Mouse (Mus musculus) ovary, postnatal 10 days (tissue): ENCODE data around the gene Lsm4.

Experiments
- DNase-seq: peaks from one replicate; pipeline ENCODE4 v3.0.0; 2022; ENCODE audit warnings: low spot score

Gene Lsm4

DNA sequence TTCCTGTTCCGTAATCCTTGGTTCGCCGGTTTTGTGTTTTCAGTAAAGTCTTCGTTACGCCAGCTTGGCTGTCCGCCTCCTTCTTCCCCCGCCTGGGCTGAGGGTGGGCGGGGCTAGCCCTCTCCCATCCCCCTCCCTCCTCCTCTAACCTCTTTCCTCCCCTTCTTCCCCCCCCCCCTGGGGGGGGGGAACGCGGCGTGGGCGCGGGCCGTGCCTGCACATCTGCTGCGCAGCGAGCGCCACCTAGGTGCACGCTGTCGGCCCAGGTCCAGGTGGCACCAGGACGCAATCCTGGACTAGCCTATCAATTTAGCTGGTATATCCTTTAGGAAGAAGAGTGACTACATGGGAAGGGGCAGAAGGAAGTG, 27.5 kb downstream of the Lsm4 start:
- peak; percentile 66 for DNase-seq

DNA sequence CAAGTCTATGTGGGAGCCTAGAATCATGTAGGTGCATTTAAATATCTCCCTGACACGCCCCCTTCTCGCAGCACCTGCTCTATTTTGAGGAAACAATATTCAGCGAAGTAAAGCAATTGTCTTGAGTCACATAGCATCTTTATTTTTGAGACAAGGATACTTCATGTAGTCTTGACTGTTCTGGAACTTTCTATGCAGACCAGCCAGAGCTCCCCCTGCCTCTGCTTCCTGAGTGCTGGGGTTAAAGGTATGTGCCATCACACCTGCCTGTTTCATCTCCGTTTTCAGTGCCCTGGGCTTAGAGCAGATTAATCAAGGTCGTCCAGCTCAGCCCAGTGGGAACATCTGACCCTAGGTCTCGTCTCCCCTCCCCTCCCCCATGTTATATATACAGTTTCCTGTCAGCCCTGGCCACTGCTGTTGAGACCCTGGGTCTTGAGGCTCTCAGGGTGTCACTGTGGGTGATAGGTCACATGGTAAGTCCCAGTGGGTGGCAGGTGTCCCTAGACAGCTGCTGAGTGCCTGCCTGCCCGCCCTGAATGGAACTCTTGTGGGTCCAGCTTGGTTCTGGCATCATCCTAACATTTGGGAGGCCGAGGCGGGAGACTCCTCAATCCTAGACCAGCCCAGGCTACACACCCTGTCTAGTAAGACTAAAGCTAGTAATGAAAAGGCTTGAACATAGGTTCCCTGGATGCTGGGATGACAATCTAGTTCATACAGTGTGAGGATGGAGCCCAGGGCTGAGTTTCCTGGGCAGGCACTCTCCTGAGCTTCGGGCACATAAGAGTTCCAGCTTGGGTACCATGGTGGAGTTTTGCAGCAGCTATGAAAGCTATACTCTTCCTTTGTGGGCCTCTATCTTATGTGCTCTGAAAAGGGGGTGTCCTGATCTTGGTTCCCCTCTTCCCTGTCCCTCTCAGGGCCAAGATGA, 28.3 kb downstream of the Lsm4 start:
- DNase-seq: no peak

DNA sequence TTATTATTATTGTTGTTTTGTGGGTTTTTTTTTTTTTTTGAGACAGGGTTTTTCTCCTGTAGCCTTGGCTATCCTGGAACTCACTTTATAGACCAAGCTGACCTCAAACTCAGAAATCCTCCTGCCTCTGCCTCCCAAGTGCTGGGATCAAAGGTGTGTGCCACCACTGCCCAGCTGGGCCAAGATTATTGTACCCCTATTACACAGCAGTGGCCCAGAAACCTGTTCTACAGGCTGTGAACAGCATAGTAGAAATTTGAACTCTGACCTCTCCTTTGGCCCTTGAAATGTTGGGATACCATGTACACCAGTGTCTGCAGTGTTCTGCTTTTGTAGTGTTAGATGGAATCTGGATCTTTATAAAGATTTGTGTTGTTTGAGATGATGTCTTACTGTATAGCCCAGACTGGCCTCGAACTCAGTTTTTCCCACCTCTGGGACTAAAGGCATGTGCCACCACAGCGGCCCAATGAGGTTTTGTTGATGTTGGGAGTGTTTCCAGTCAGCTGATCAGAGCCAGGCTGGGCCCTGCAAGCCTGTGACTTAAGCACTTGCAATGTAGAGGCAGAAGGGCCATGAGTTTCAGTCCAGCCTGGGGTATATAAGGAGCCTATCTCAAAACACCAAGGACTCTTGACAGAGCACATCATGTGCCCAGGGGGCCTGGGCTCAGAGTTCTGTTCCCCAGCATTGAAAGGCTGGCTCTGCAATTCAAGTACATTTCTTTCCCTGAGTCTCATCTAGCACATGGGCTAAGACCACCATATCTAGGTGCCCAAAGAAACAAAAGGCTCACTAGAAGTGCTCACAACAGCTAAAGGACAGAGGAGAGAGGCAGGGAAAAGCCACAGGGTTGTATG, 29.2 kb downstream of the Lsm4 start:
- DNase-seq: no peak

DNA sequence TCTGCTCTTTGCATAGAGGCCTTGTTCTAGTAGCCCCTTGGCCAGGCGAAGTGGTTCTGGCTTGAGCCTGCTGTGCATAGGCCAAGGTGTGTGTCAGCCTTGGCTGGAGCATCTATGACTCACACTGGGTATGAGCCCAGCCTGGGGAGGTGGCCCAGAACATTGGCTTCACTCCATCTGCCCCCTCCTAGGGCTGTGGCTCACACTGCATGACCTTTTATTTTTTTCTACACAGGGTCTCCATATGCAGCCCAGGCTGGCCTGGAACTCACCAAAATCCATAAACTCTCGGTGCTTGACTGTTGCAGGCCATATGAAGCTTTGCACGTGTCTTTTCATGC, 29.8 kb downstream of the Lsm4 start:
- no peak for DNase-seq

DNA sequence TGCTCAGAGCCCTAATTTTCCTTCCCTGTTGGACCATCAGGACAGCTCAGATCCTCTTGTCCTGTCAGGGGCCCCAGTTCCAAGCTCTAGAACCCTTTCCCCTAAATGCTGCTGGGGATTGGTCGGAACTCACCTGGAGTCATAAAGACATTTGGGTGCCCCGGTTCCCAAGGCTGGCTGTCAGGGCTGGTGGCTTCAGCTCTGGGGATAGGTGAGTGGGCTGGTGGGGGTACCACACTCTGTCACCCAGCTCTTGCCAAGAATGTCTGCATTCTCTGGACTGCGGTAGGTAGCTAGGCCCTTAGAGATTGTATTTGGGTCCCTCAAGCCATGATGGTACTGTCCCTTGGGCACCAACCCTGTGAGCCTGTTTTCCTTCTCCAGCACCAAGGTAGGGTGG, 30.2 kb downstream of the Lsm4 start, which contains the start of gene Iqcn:
Iqcn (plus strand) TSS at position 171 of the 400 bp plus-strand sequence.
- DNase-seq: no peak

DNA sequence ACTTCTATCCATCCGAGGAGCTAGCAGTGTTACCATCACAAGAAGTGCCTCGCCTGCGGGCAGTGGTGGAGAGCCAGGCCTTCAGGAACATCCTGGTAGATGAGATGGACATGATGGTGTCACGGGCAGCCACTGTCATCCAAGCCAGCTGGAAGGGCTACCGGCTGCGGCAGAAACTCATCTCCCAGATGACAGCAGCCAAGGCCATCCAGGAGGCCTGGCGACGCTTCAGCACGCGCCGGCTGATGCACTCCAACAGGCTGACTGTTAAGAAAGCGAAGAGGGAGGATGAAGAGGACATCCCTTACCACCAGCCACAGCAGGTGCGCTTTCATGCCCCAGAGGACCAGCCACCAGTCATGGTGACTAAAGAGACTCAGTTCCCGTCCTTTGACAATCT, 35.2 kb downstream of the Lsm4 start:
- DNase-seq: no peak

DNA sequence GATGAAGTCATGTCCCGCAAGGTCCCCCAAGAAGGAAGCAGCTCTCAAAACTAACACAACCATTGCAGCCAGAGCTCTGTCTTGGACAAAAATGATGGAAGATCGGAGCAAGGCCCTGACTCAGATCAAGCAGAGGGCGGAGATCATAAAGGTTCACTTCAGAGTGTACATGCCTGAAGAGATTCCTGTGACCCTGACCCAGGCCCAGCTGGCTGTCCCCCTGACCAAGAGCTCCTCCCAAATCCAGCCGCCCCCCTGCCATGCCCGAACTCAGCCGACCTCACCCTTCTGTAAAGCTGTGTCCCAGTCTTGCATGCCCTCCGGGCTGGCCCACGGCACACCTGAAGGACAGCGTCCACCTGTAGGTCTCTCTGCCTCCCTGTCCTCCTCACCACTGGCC, 36.7 kb downstream of the Lsm4 start:
- DNase-seq: no peak

DNA sequence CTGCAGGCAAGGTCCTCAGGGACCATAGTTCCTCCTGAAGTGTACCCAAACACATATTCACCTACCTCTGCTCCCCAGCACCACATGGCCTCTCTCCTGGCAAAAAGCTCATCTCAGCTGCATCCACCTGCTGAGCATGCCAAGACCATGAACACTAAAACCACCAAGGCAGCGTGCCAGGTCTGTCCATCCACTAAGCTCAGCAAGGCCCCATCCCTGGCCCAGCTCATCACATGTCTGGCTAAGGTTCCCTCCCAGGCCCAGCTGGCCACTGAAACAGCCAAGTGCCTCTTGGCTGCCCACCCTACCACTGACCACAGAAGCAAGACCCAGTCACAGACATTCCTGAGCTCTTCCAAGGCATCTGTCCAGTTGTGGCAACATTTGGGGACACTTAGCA, 37.2 kb downstream of the Lsm4 start:
- DNase-seq: no peak

DNA sequence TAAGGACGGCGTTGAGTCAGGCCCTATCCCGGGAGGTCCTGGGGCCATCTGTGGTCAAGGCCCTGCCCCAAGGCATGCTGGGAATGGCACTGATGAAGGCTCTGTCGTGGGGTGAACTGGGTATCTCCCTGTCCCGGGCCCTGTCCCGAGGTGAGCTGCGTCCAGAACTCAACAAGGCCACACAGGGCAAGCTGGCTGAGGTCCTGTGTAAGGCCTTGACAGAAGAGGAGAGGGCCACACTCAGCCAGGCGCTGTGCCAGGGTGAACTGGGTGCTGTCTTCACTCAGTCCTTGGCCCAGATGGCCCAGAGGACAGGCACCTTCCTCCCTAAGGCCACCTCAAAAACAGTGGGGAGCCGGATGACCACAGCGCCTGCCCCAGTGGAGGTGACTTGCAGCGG, 38.0 kb downstream of the Lsm4 start:
- DNase-seq: no peak

DNA sequence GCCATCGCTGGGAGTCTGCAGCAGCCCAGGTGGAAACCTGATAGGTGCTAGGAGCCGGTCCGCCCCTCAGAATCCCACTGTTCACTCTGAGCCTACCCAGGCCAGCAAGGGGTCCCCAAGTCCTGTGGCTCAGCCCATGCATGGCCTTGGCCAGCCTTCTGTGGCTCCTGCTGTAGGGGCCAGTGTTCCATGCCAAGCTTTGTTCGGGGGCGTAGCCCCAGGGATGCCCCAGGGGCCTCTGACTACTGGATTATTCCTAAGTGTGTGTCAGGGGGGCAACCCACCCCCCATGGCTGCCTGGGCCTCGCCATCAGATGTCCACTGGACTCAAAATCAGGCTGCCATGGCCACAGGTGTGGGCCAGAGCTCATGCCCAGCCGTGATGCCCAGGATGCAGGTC, 40.9 kb downstream of the Lsm4 start:
- no peak for DNase-seq

DNA sequence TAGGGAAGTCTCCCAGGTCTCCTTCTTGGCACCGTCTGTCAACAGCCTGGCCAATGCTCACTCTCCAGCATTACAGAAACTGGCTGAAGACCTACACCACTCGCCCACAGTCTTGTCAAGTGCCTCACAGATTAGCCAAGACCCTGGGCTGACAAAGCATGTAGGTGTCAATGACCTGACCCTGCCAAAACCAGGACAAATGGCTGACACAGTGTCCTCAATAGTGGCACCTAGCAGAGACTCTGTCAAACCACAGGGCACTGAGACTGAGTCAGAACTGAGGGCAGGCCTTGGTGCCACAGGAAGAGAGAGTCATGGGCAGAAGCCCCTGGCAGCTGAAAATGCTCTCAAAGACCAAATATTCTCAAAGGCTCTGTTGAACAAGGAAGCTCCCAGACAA, 42.0 kb downstream of the Lsm4 start:
- no peak for DNase-seq

DNA sequence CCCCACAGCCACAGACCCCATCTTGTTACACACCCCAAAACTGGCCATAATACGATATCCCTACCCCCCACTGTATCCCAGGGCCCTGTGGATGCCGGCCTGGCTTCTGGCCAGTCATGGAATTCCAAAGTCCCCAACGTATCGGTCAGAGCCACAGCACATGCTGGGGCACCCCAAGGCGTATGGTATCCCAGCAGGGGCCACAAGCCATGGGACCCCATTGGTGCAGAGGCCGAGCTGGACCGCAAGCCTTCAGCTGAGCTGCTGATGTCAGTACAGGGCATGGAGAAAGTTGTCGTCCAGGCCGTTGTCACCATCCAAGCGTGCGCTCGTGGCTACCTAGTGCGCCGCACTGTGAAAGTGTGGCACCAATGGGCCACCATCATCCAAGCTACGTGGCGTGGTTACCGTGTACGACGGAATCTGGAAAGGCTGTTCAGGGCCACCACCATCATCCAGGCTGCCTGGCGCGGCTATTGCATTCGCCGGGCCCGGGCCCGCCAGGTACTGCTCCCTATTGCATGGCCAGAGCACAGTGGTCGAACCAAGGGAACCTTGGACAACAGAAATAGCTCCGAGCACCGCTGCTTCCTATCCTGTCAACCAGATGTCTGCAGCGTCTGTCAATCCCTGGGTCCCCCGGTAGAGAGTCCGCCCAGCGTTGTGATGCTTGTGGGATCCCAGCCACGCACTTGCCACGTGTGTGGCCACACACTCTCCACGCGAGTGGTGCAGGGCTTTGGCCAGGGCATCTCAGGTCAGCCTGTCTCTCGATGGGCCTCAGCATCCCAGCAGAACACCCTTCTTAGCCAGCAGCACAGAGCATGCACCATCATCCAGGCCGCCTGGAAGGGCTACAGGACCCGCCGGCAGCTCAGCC, 43.7 kb downstream of the Lsm4 start:
- DNase-seq: no peak

DNA sequence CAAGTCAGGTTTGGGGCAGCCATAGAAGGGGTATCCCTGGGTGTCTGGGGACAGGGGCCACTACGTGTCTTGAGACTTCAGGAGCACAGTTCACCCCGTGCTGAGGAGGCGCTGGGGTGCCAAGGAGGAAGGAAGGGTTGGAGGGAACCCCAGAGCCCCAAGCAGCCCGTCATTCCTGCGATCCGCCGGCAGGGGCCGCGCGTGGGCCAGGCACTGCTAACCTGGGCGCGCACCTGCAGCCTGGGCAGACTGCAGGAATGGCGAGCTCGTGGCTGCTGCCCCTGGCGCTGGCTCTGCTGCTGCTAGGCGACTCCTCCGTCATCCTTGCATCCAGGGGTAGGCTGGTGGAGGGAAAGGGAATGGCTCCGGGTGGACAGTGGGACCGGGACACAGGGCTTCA, 45.2 kb downstream of the Lsm4 start, which contains the start of gene Gm3336:
Gm3336 (plus strand) TSS at position 247 of the 400 bp plus-strand sequence.
- DNase-seq: no peak

DNA sequence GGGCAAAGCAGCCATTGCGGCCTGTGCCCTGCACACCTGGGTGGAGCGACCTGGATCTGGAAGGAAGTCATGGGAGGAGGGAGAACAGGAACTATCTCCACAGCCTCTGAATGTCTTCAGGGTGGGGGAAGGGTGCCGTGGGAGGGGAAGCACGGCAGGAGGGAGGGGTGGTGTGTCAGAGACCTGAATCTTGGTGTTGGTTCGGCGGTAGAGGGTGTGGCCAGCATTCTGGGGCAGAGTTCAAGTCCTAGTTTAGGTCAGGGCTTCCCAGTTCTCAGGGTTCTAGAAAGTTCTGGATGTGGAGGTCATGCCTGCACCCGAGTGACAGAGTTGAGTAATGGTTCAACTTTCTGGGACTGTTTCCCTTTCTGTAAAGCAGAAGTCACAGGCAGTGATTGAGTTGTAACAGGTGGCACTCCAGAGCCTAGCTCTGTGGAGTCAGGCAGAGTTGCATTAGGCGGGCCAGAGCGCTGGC, 46.8 kb downstream of the Lsm4 start:
- DNase-seq: no peak

DNA sequence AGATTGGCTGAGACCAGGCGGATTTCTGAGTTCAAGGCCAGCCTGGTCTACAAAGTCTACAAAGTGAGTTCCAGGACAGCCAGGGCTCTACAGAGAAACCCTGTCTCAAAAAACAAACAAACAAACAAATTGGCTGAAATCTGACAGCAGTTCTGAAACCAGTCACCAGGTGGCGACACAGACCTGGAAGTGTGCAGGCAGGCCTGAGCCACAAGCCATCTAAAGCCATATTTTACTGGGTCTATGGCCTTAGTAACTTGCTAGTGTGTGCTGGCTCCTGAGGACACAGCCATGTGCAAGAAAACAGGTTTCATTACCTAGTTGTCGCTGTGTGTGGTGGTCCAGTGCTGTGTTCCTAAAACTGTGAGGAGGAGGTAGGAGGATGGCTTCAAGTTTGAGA, 47.7 kb downstream of the Lsm4 start:
- DNase-seq: peak; percentile 69

DNA sequence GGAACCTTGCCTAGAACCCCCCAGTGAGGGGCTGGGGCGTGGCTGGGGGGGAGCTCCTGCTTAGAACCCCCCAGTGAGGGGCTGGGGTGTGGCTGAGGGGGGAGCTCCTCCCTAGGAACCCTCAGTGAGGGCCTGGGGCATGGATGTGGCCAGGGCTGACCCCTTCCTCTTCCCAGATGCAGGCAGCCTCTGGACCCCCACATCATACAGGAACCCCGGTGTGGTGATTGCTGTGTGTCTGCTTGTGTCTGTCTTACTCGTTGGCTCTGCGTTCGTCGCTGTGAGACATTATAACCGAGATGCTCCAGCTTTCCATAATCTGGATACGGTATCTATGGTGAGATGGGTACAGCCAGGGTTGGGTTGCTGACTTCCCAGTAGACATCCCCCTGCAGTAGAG, 48.6 kb downstream of the Lsm4 start:
- no peak for DNase-seq

DNA sequence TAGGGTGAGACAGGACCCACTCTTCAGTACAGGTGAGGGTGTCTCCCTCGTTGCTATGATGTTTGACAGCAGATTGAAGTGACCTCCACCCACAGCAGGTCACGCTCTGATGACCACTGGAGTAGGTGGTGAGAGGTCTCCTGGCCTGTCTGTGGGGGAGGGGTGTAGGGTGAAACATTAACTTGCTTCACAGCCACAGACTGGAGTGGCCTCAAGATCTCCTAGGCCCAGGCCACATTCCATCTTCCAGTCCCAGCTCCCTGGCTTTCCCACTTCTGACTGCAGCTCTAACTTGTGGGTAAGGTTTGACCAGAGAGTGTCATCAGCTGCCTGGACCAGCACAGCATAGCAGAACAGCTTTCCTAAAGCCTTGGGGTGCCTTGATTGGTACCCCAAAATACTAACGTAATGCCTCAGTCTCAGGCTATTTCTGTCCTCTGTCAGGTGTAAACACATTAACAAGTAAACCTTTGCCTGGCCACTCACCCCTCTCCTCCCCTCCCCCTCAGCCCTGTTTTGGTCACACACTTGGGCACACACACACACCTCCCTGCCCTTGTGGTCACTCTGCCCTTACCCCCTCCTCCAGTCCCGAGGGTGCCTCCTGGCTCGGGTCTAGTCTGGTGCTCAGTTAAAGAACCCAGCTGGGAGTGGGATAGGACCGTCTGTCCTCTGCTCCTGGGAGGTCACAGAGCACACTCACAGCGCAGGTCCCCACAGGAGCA, 50.6 kb downstream of the Lsm4 start, which contains the start of gene Pde4c:
Pde4c (plus strand) TSS at position 235 of the 725 bp plus-strand sequence.
- no peak for DNase-seq

DNA sequence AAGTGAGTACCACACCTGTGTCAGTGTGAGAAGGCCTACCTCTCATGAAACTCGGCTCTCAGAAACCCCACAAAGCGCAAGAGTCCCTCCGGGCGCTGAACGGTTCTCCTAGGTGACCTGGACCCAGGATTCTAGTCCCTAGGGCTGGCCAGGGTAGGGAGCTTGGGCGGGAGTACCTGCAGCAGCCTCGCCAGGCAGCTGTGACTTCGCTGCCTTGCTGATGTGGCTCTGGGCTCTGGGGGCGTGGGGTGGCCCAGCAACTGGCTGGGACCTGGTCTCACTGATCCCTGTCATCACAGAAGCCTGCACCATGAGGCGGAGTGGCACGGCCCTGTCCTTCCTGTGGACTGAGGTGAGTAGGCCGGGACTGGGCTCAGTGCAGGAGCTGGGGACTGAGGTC, 51.2 kb downstream of the Lsm4 start:
- DNase-seq: no peak

DNA sequence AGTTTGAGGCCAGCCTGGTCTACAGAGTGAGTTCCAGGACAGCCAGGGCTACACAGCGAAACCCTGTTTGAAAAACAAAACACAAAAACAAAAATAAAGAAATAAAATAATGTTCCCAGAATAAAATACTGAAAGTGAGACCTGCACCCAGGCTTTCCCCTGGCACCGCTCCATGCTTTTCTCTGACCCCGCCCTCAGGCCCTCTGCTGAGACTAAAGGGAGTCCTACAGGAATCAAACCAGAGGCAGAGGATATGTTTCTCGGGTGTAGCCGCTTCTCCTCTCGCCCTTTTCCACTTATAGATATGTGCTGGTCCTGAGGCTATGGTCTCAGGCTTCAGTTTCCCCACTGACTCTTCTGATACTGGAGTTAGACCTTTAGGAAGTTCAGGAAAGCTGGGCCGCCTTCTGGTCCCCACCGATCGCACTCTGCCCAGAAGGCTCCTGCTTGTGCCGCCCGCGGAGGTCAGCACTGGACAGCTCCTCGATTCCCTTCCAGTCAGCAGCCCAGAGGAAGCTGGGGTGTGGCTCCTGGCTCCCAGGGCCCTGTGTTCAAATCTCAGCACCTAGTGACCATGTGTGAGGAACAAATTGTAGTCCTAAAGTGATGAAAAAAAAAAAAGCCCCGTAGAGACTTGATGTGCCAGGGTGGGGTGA, 52.9 kb downstream of the Lsm4 start:
- DNase-seq: no peak

DNA sequence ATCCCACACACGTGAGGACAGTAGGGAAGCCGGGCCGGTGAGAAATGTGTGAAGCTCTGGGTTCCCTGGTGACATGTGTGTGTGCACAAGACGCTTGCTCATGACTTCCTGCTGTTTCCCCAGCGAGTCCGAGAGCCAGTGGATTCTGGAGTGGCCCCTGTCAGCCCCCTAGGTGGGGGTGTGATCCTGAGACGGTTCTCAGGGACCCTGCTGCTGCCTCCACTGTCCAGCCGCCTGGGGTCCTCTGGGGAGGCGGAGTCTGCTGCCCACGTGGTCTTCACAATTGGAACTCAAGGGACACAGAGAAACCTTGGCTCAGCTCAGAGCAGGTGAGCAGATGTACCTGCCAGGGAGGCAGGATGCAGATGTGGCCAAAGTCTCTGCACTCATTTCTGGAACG, 53.7 kb downstream of the Lsm4 start:
- DNase-seq: no peak
